Mouse (Mus musculus): ENCODE measurements around the gene Ptgds. TPM values are rescaled to one million over a fixed set of nuclear protein-coding genes. Genes with fewer than 3 reads are reported as not detected.

Ptgds gene
- polyA plus RNA-seq, 1 experiment from 2014 or later = 6.3 TPM

DNA sequence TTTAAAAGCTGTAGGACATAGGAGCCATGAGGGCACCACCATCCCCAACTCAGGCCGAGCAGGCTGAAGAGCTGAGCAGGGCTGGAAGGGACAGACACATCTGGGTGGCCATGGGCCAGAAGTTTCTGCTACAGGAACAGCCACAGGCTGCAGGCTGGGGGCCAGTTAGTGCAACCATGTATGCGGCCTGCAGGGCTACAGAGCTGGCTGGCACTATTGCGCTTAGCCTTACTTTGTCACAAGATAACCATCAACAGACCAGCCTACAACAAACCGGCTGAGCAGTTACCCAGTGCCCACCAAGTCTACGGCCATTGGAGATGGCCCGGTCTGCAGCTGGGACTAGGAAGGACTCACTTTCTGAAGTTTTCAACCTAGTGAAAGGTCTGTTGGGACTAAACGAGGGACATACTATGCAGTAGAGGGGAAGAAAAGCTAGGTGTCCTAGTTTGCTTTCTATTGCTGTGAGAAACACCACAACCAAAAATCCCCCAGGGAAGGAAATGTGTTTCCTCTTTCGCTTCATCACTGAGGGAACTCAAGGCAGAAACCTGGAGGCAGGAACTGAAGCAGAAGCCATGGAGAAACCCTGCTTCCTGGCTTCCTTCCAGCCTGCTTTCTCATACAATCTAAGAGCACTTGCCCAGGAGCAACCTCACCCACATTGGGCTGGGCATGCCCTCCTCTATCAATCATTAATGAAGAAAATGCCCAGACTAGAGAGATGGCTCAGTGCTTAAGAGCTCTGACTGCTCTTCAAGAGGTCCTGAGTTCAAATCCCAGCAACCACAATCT, 18.8 kb downstream of the Ptgds start:
- no peak for DNase-seq (ENCODE audit: low spot score)

DNA sequence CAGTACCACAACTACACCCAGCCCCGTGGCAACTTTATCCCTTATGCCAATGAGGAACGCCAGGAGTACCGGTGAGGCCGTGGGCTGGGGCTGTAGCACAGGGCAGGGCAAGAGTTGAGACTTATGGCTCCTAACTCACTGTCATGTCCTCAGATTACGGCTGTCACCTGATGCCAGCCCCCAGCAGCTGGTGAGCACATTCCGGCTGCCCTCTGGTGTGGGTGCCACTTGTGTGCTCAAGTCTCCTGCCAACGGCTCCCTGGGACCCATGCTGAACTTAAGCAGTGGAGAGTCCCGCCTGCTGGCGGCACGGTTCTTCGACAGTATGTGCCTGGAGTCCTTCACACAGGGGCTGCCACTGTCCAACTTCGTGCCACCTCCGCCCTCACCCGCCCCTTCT, 27.2 kb downstream of the Ptgds start:
- DNase-seq (ENCODE audit: low spot score) = no peak

DNA sequence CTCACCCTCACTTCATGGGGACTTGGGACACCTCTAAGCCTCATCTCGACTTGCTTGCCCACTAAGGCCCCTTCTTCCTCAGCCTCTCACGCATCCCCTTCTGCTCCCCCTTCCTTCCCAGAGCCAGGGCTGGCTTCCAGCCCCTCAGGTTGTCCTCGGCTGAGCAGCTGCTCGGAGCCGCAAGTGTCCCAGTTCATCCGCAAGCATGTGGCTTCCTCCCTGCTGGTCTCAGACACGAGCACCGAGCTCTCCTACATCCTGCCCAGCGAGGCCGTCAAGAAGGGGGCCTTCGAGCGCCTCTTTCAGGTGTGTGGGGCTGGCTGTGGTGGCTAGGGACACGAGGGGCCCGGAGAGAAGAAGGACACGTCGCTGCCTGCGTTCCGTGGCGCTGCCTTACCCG, 28.8 kb downstream of the Ptgds start:
- no peak for DNase-seq (ENCODE audit: low spot score)

DNA sequence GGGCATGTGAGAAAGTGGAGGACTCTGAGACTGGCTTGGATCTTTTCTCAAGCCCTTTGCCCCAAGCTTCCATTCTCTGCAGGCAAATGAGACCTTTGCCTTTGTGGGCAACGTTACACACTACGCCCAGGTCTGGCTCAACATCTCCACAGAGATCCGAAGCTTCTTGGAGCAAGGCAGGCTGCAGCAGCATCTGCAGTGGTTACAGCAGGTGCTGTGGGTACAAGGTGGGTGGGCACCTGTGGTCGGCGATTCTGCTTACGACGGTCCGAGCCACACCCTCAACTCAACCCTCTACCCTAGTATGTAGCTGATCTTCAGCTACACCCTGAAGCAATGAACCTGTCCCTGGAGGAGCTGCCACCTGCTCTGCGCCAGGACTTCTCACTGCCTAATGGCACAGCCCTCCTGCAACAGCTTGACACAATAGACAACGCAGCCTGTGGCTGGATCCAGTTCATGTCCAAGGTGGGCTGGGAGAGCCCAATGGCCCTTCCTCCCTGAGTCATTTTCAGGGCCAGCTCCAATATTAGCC, 33.5 kb downstream of the Ptgds start:
- DNase-seq (ENCODE audit: low spot score) = no peak

DNA sequence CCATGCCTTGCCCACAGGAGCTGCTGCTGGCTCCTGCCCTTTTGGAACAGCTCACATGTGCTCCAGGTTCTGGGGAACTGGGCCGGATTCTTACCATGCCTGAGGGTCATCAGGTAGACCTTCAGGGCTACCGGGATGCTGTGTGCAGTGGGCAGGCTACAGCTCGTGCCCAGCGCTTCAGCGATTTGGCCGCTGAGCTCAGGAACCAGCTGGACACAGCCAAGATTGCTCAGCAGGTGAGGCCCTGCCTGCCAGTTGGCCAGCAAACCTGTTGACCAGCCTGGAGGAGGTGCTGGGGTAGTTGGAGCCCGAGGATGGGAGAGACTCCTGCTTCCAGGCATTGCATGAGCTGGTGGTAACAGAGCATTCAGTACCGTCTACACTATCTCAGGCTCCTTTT, 35.6 kb downstream of the Ptgds start:
- DNase-seq (ENCODE audit: low spot score) = no peak

DNA sequence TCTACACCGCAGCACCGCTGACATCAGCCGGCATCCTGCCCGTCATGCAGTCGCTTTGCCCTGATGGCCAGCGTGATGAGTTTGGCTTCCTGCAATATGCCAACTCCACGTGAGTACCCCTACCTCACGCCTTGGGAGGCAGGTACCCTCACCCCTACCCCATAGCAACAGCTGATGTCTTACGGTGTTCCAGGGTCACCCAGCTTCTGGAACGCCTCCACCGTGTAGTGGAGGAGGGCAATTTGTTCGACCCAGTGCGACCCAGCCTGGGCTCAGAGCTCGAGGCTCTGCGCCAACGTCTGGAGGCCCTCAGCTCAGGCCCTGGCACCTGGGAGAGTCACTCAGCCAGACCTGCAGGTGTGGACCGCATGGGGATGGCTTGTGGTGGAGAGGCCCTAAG, 36.7 kb downstream of the Ptgds start:
- no peak for DNase-seq (ENCODE audit: low spot score)

DNA sequence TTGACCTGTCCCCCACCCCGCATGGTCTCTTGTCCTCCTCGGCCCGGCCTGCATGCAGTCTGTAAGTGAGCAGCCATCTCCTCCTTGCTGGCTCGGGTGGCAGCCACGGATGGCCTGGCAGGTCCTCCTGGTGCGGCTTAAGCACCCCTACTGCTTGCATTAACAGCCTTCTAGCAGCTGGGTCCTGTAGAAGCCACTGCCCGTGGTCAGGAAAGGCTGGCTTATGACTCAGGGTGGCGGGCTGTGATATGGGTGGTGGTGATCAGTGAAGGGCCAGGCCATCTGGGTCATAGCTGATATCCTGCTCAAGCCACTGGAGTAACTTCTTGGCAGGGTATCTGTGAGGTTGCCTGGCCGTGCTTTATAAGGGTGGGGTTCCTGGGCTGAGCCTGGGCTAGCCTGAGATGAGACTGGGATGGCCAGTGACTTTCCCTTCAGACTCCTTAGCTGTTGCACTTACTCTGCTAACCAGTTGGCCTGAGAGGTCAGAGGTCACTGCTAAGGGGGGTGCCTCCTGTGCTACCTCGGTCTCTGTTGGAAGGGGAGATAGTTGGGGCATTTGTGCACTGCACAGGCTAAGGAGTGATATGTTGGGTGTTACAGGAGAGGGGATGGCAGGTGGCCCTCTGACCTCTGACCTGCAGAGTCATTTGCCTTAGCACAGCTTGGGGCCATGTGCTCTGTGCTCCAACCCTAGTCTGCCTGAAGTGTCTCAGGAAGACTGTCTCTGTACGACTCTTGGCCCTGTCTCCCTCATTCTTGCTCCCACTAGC, 37.3 kb downstream of the Ptgds start:
- no peak for DNase-seq (ENCODE audit: low spot score)

DNA sequence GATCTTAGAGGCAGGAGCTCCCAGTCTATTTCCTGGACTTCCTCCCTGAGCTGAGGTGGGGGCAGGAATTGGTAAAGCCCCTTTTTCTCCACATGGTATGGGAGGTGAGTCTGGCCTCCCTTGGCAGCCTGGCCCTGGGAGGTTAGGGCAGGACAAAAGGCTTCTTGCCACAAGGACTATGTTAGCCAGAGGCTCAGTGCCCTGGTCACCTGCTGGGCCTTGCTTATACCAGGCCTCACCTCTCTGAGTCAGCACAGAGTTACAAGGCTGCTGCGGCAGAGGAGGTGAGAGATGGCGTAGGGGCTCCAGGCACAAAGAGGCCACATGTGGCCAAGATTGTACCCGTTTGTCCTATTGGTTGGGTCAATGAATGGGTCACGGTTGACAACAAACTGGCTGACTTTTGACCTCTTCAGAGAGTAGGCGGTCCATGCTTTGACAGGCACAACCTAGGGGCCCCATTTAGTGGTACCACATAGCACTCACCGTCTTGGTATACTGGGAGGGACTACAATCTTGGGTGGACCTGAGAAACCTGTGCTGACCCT, 38.5 kb downstream of the Ptgds start:
- no peak for DNase-seq (ENCODE audit: low spot score)

DNA sequence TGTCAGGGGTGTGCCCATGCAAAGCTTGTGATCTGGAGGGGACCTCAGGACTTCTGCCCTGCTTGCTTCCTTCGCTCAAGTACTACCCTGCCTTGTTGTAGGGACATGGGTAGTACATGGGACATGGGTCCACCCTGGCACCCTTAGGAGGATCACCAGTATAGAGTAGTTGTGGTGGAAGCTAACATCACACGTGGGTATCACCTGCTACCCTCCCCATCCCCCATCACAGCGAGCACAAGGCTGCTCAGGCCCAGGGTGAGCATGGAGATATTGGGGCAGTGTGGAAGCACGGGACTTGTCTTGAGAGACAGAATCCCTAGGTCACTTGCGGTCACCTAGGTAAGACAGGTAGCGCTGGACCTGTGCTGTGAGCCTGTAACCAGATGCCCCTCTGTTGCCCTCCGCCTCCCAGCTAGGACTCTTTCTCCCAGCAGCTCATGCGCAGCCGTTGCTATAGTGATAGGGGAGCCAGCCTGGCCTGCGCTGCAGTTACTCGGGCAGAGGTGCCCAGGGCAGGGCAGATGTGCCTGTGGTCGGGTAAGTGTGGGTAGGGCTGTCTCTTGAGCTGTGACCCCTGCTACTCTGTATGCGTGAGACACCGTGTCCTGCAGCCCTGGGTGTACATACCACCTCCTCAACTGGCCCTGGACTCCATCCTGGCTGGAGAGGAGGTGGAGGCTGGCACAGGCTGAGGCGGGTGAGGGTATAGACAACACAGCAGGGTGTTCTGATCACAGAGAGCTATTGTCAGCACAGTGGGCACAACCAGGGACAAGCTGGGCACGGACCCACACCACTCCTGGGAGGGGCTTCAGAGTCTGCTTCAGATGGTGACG, 39.2 kb downstream of the Ptgds start:
- no peak for DNase-seq (ENCODE audit: low spot score)

DNA sequence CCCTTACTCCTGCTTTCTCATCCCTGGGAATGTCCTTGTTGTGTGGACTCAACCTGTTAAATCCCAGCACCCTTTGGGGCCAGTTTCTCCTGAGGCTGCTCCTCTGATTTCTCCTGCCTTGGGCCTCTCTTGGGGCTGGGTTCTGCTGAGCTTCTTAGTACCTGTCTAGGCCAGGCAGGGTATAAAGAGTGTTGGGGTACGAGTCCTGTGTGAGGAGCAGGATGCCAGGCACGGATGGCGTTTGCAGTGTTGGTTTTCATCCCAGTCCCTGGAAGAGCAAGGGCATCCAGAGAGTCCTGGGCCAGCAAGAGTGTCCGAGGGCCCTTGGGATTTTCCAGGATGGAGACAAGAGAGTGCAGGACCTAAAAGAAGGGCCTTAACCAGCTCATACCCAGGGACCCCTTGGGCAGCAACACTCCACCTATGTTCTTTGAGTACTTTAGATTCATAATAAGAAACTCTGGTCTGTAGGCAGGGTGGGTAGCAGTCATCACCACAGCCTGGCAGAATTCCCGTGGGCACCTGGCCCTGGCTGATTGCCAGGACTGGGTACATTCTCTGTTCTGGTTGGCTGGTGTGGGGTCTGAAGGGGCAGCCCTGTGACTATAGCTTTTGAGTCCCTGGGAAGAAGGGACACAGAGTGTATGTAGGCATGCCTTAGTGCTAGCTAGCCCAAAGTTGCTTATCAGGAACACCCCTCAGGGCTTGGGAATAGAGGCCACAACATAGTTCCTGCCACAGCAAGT, 40.2 kb downstream of the Ptgds start:
- no peak for DNase-seq (ENCODE audit: low spot score)

DNA sequence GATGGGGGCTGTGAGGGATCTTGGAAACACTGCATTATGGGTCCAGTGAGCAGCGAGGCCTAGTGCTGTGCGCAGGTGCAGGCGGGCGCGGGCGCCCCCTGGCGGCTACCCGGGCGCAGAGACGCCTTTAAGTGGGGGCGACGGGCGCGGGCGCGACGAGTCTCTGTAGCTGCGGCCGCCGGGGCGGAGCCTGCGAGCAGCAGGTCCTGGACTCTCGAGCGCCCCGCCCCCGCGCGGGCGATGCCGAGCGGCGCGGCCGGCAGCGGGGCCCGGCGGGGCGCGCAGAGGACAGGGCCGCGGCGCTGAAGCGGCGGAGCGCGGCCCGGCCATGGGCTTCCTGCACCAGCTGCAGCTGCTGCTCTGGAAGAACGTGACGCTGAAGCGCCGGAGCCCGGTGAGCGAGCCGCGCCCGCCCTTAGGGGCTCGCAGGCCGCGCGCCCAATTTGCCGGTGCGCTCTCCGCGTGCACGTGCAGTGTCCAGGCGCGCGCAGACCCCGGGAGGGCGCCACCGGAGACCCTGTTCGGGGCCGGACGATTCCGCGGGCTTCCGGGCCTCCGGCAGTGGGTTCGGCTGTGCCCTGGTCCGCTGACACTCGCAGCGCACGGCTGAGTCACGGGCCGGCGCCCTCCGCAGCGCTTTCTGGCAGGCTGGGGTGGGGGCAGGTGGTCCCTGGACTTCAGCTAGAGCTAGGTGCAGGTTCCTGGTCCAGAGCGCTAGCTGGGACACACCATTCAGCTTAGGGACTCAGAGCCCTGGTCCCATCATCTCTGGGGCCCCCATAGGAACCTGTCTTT, 41.2 kb downstream of the Ptgds start, which contains the start of gene Abca2:
TSS of gene Abca2 (plus strand) at position 262 of the 795 bp plus-strand sequence.
- DNase-seq (ENCODE audit: low spot score) = peak; percentile 93

DNA sequence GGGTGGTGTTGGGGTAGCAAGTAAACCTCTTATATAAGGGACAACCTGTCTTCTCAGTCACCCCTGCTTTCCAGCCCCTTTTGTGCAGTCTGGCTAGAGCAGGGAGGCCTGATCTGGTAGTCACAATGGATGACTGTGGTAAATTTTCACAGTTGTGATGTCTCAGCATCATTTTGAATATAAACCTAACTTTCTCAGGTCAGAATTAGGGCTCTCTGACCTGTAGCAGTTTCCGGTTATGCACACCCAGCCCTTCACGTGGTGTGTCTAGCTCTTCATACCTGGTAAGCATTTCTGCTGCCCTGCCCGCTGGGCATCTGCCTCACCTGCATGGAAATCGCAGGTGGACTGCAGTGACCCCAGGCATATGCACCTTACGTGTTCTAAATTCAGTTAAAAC, 42.6 kb downstream of the Ptgds start:
- no peak for DNase-seq (ENCODE audit: low spot score)

DNA sequence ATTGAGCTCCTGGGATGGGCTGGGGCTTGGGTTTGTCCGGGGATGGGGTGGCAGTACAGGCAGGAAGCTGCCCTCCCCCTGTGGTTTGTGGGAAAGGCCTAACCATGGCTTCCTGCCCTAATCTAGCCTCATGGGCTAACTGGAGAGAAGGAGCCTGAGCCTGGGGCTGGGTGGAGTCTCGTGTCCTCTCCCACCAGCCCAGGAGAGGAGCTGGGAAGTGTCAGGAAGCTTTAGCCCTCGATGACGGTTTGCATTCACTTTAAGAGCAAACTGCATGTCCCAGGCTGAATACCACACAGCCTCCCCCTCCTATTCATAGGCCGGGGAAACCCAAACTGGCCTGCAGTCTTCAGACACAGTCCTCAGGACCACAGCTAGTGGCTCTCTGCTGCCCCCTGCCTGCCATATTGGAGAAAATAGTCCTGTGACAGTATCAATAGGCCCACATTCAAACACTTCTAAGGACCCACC, 43.1 kb downstream of the Ptgds start:
- DNase-seq (ENCODE audit: low spot score) = peak; percentile 75

DNA sequence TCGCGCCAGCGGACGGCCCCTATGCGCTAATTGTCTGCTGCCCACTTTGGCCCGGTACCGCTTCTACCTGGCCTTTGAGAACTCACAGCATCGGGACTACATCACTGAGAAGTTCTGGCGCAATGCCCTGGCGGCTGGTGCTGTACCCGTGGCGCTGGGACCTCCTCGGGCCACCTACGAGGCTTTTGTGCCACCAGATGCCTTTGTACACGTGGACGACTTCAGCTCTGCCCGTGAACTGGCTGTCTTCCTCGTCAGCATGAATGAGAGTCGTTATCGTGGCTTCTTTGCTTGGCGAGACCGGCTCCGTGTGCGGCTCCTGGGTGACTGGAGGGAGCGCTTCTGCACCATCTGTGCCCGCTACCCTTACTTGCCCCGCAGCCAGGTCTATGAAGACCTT, 44.4 kb downstream of the Ptgds start:
- DNase-seq (ENCODE audit: low spot score) = no peak

DNA sequence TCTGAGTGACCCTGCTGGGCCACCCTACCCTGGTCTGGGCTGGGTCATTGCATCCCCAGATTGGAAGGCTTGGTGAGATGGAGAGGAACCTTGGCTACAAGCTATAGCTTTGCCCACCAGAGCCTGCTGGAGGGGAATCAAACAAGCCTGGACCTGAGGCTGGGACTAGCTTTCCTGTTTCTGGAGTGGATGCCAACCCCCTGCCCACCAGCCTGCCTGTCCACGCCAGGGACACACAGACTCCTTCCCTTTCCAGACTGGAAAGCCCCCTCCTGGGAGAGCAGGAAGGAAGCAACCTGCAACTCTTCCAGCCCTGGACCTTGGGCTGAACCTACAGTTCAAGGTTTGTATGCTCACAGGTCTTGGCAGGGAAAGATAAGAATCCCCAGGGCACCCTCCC, 46.2 kb downstream of the Ptgds start:
- DNase-seq (ENCODE audit: low spot score) = no peak

DNA sequence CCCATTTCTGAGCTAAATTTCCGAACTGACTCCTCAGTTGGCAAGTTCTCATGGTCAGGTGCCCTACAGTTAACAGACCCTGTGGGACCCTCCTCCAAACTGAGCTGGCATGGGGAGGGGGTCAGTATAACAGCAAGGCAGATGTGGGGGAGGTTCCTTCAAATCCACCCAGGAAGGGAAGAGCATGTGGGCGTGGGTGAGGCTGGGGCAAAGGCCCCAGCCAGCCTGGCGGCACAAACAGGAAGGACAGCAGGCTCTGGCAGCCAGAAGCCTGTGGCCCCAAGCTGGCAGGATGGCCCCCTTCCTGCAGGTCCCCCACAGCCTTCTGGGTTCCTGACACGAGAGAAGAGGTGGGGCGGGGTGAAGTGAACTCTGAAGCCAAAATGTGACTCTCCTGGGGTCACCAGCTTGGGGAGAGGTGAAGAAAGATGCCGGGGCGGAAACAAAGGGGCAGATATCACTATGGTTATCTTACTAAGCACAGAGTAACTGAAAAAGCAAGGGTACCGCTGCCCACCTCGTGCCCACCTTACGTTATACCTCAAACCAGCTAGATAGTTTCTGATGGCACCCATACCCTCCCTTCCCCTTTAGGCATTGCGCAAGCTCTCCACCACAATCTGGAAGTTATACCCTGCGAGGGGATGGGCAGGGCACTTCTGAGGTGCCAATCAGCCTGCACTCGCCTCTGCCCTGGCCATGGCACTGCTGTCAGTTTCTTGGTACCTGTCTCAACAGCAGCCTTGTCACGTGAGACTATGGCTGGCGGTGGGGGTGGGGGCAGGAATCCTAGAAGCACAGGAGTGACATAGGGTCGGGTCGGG, 47.0 kb downstream of the Ptgds start, which contains the start of gene Fut7:
TSS of gene Fut7 (plus strand) at position 681 of the 824 bp plus-strand sequence.
- peak; percentile 60 for DNase-seq (ENCODE audit: low spot score)

DNA sequence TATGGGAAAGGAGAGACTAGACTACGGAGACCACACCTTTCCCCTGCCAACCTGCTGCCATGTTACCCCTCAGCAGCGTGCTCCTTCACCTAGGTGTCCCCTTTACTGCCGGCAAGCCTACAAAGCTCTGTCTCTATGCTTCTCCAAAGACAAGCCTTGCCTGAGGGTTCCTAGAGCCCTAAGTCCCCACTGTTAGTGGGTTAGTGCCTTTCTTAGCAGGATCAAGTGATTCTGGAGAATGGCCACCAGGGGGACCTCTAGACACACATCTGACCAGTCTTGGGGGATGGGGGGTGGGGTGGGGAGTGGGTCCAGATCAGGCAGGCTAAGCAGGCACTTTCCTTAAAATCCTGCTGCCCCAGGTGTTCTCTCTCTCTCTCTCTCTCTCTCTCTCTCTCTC, 48.0 kb downstream of the Ptgds start:
- peak; percentile 75 for DNase-seq (ENCODE audit: low spot score)

DNA sequence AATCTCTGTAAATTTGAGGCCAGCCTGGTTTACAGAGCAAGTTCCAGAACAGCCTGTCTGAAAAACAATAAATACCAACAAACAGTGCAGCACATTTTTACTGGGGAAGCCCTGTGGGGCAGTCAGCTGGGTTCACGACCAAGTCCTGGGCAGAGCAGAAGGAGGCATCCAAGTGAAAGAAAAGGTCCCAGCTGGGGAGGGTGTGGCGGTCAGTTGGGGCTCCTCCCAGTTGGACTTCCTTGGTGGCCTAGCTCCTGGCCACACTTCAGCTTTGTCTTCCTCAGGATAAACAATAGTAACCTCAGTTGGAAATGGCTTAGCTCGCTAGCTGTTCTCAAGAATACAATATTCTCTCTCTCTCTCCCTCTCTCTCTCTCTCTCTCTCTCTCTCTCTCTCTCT, 52.4 kb downstream of the Ptgds start:
- no peak for DNase-seq (ENCODE audit: low spot score)
